Mouse (Mus musculus) E14TG2a.4 (cell line): ENCODE measurements at regions not wholly inside any gene's neighbourhood (a gene's known extent, or its start where the extent isn't known, plus 50 kb on each side); places are given as distances from the start of the nearest gene placed in this dataset.

Experiments used
- H3K27me3 ChIP-seq: 2 replicates; pipeline ENCODE4 v1.6.1; 2014; ENCODE audit warnings: low read length, control low read depth; ENCODE audit not compliant: insufficient read depth
- H3K36me3 ChIP-seq: 2 replicates; pipeline ENCODE4 v1.6.1; 2014; ENCODE audit warnings: low read length, control low read depth; ENCODE audit not compliant: insufficient read depth
- H3K4me1 ChIP-seq: replicated peaks from 2 replicates; pipeline ENCODE4 v1.6.1; 2014; ENCODE audit warnings: low read depth, low read length, control low read depth
- H3K4me3 ChIP-seq: replicated peaks from 2 replicates; pipeline ENCODE4 v1.5.1; 2014; ENCODE audit warnings: mild to moderate bottlenecking, low read length
- H3K9me3 ChIP-seq: 2 replicates; pipeline ENCODE4 v1.6.1; 2014; ENCODE audit warnings: low read length, control low read depth
- CTCF ChIP-seq: conservative IDR thresholded peaks from 2 replicates; pipeline ENCODE4 v1.5.1; 2014; ENCODE audit warnings: low read length
- NANOG ChIP-seq: IDR thresholded peaks from 2 replicates; pipeline ENCODE4 v1.6.1; 2014; ENCODE audit warnings: borderline replicate concordance, low read length, mixed read lengths
- POU5F1 ChIP-seq: IDR thresholded peaks from 2 replicates; pipeline ENCODE4 v1.6.1; 2014; ENCODE audit warnings: low read length, borderline replicate concordance

DNA sequence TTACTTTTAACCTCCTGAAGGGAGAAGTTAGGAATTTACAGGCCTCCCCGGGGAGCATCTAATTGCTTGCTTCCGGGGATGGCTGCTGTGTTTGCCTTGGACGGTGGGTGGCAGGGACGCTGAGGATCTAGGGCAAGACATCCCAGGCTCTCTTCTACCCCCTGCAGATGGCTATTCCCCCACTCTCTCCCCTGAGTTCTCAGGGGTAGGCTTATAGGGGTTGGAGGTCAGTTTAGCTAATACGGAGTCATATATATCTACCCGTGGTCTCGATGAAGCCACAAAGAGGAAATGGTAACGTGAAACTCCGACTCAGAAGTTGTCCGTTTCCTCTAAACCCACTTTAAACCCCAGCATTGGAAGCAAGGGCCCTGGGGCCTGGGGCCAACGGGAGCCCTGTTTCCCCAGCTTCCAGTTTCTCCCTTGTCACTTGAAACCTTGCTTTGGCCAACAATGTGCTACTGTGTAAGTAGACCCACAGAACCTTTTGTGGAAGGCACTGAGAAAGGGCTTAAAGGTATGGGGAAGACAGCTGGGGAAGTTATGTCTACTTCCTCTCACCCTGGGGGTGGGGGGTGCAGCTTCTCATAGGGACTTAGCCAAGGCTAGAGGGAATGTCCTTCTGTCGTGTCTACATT, 156.4 kb downstream of the Opa1 start:
- no peak overlapping the region for H3K4me3 ChIP-seq
- peaks cover 28% of the 10 kb centered on the region for H3K4me1 ChIP-seq
- H3K27me3 ChIP-seq: peaks cover 32% of the 10 kb centered on the region
- TF ChIP-seq NANOG (no peak), CTCF (no peak), POU5F1 (no peak)
- H3K9me3 ChIP-seq: no peaks in the 10 kb centered on the region
- H3K36me3 ChIP-seq: no peaks in the 10 kb centered on the region

DNA sequence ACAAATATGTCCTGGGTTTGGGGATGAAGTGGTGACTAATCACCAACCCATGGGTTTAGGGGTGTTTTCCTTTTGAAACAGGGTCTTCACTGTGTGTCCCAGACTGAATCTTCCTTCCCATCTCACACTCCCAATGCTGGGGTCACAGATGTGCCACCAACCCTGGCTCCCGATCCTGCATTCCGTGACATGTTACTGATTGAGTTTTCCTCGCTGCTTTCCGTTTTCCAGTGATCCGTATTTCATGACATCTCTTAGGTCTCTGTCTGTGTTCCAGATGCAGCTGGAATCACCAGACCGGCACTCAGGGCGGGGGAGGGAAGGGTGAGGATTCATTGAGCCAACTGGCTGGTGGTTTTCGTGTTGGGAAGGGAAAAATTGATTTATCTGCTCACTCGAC, 157.1 kb downstream of the Opa1 start:
- H3K27me3 ChIP-seq: peaks cover 32% of the 10 kb centered on the region
- no peak overlapping the region for H3K4me3 ChIP-seq
- H3K36me3 ChIP-seq: no peaks in the 10 kb centered on the region
- TF ChIP-seq POU5F1: no peak
- no peak for TF ChIP-seq CTCF
- TF ChIP-seq NANOG: no peak
- H3K4me1 ChIP-seq: peaks cover 28% of the 10 kb centered on the region
- H3K9me3 ChIP-seq: no peaks in the 10 kb centered on the region

- no peak for TF ChIP-seq NANOG
- TF ChIP-seq POU5F1: no peak
- TF ChIP-seq CTCF: no peak
- peaks cover 26% of the 10 kb centered on the region for H3K27me3 ChIP-seq
- H3K4me3 ChIP-seq: no peak overlapping the region
- H3K36me3 ChIP-seq: no peaks in the 10 kb centered on the region
- H3K9me3 ChIP-seq: no peaks in the 10 kb centered on the region
- peaks cover 35% of the 10 kb centered on the region for H3K4me1 ChIP-seq
Observed at GRCm38 (mm10) chr16:29738075-29738474, 158.9 kb downstream of the Opa1 start.

- Histone ChIP-seq H3K36me3 (no peaks in the 10 kb centered on the region), H3K27me3 (peaks cover 6% of the 10 kb centered on the region; the same call in 1 of the 2 replicates), H3K4me3 (no peak overlapping the region), H3K4me1 (peaks cover 18% of the 10 kb centered on the region), H3K9me3 (peaks cover 3% of the 10 kb centered on the region; the same call in 1 of the 2 replicates)
- no peak for TF ChIP-seq POU5F1
- TF ChIP-seq CTCF: no peak
- TF ChIP-seq NANOG: no peak
Observed at GRCm38 (mm10) chr16:29742497-29743230, 163.5 kb downstream of the Opa1 start.

DNA sequence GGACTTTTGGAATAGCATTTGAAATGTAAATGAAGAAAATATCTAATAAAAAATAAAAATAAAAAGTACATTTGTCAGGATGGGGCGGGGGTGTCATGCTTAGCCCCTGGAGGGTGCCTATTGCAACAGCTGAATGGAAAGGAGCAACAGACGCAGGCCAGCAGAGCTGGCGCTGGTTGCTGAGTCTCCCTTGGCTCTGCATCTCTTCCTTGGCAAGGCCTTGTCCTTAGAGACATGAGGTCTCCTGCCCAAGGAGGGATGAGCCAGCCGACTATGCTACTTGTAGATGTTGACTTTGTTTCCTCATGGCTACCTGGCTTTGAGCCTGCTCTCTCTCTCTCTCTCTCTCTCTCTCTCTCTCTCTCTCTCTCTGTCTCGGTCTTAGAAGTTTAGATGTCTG, 166.4 kb downstream of the Opa1 start:
- H3K27me3 ChIP-seq: 0 out of 2 replicates have a peak, but pooled peaks cover 4% of the 10 kb centered on the region
- H3K4me3 ChIP-seq: no peak overlapping the region
- peaks cover 7% of the 10 kb centered on the region; the same call in 1 of the 2 replicates for H3K9me3 ChIP-seq
- peaks cover 18% of the 10 kb centered on the region for H3K4me1 ChIP-seq
- no peaks in the 10 kb centered on the region for H3K36me3 ChIP-seq
- TF ChIP-seq NANOG: no peak
- TF ChIP-seq POU5F1: no peak
- no peak for TF ChIP-seq CTCF

- Histone ChIP-seq H3K9me3 (peaks cover 7% of the 10 kb centered on the region; the same call in 1 of the 2 replicates), H3K4me3 (no peak overlapping the region), H3K4me1 (peaks cover 18% of the 10 kb centered on the region), H3K36me3 (no peaks in the 10 kb centered on the region), H3K27me3 (0 out of 2 replicates have a peak, but pooled peaks cover 4% of the 10 kb centered on the region)
- no peak for TF ChIP-seq POU5F1
- no peak for TF ChIP-seq CTCF
- no peak for TF ChIP-seq NANOG
Observed at GRCm38 (mm10) chr16:29746245-29746644, 167.1 kb downstream of the Opa1 start.

DNA sequence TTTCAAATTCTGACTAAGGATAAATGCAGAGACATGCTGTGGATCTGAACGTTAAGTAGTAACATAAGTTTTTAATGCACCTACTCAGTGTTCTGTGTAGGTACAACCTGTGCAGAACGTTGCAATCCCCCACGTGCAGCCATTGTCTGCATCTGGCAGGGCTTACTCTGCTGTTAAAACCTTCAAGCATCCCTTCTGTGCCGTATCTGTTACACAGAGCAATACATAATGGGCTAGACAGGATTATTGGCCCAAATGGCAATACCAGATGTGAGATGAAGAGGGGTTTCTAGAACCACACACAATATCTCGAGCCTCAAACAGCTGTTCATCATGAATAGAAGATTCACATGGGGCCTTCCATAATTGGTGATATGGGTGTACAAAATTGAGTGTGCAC, 170.0 kb downstream of the Opa1 start:
- Histone ChIP-seq H3K9me3 (peaks cover 7% of the 10 kb centered on the region; the same call in 1 of the 2 replicates), H3K4me1 (peaks cover 11% of the 10 kb centered on the region), H3K27me3 (0 out of 2 replicates have a peak, but pooled peaks cover 4% of the 10 kb centered on the region), H3K36me3 (no peaks in the 10 kb centered on the region), H3K4me3 (no peak overlapping the region)
- TF ChIP-seq CTCF (no peak), POU5F1 (no peak), NANOG (no peak)

- Histone ChIP-seq H3K36me3 (no peaks in the 10 kb centered on the region), H3K4me3 (no peak overlapping the region), H3K4me1 (peaks cover 9% of the 10 kb centered on the region), H3K9me3 (peaks cover 10% of the 10 kb centered on the region), H3K27me3 (peaks cover 13% of the 10 kb centered on the region)
- no peak for TF ChIP-seq POU5F1
- no peak for TF ChIP-seq CTCF
- TF ChIP-seq NANOG: no peak
Observed at GRCm38 (mm10) chr16:29754579-29755199, 175.6 kb downstream of the Opa1 start.
